Mouse (Mus musculus): ENCODE data around the gene Galnt11. TPM values are rescaled to one million over a fixed set of nuclear protein-coding genes. Genes with fewer than 3 reads are reported as not detected.
"Not testable (repeated sequence)": the region's sequence is repeated elsewhere in the genome, so short reads cannot be mapped to it uniquely, and the experiment has no call there.

Galnt11 gene
- polyA plus RNA-seq, 1 experiment, result 0.02 TPM

DNA sequence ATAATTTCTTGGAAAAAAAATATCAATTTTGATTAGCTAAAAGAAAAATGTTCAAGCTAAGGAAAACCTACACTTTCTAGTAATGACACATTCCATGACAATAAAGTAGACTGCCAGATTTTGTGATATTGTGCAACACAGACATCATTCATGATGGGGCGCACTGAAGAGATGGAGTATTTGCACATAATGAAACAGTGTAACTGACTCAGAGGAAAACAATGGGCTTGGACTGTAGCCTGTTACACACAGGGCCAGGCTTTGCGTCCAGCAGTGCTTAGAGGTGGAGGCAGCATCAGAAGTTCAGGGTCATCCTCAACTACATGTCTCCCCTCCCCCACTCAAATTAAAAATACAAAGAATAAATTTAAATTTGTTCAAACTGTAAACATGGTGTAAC, 31.2 kb upstream of the Galnt11 start:
- Histone ChIP-seq H3K4me1 (ENCODE audit: control insufficient read depth) (no peaks in the 10 kb centered on the region), H3K9me3 (ENCODE audit: control insufficient read depth, low read length) (no peaks in the 10 kb centered on the region)
- no peak for TF ChIP-seq GATA1 (IDR thresholded peaks at IDR 0.05; ENCODE audit: low read length)
- TF ChIP-seq TAL1 (IDR thresholded peaks at IDR 0.05; ENCODE audit: low read length), result no peak

DNA sequence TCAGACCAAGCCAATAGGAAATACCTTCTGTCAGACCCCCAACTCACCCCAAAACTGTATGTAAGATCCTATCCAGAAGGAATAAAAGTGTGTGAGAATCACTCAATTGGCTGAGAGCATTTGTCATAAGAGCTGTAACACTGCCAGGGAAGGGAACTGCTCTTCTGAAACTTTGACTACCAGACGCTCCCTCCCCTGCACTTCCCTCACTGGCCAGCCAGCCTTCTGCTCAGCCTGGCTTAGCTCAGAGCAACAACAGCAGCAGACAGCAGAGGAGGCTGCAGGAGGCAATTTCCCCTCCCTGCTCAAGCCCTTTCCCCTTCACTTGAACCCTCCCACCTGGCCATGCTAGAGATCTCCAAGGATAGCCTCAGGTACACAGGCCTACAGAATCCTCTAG, 9.8 kb upstream of the Galnt11 start:
- Histone ChIP-seq H3K4me1 (ENCODE audit: control insufficient read depth) (no peaks in the 10 kb centered on the region), H3K27me3 (ENCODE audit: control insufficient read depth) (no peaks in the 10 kb centered on the region)

More for the DNA sequence above, 31.2 kb upstream of the Galnt11 start:
- Histone ChIP-seq H3K27me3 (ENCODE audit: control insufficient read depth) (no peaks in the 10 kb centered on the region), H3K36me3 (ENCODE audit: control insufficient read depth) (no peaks in the 10 kb centered on the region), H3K4me3 (replicated peaks) (no peak overlapping the region)

GRCm38 (mm10) chr5:25213216-25213615, 8.5 kb upstream of the Galnt11 start:
- H3K9me3 ChIP-seq (ENCODE audit: control insufficient read depth, low read length); H3K27me3 ChIP-seq (ENCODE audit: control insufficient read depth); H3K4me1 ChIP-seq (ENCODE audit: control insufficient read depth); H3K4me3 ChIP-seq (replicated peaks); H3K36me3 ChIP-seq (ENCODE audit: control insufficient read depth): not testable (repeated sequence)

More for the DNA sequence above, 9.8 kb upstream of the Galnt11 start:
- TF ChIP-seq GATA1 (IDR thresholded peaks at IDR 0.05; ENCODE audit: low read length) (no peak), TAL1 (IDR thresholded peaks at IDR 0.05; ENCODE audit: low read length) (no peak)
- Histone ChIP-seq H3K36me3 (ENCODE audit: control insufficient read depth) (no peaks in the 10 kb centered on the region), H3K4me3 (replicated peaks) (no peak overlapping the region), H3K9me3 (ENCODE audit: control insufficient read depth, low read length) (no peaks in the 10 kb centered on the region)

DNA sequence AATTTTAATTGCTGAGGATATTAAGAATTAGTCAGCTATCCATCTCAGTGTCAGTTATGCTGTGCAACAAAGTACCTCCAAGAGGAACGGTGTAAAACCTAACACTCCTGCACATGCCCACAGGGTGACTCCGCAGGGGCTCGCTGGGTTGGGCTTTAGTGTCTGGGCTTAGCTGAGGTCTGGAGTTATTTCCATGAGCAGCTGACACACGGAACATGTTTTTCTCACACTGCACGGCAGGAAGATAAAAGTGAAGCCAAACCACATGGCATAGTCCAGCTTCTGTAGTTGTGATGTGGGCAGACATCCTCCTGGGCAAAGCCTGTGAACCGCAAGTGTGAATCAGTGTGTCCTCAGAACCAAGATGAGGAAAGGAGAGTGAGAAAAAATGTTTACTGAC, 6.7 kb upstream of the Galnt11 start:
- Histone ChIP-seq H3K9me3 (ENCODE audit: control insufficient read depth, low read length) (no peaks in the 10 kb centered on the region), H3K4me3 (replicated peaks) (no peak overlapping the region), H3K4me1 (ENCODE audit: control insufficient read depth) (no peaks in the 10 kb centered on the region), H3K36me3 (ENCODE audit: control insufficient read depth) (no peaks in the 10 kb centered on the region), H3K27me3 (ENCODE audit: control insufficient read depth) (no peaks in the 10 kb centered on the region)
- no peak for TF ChIP-seq TAL1 (IDR thresholded peaks at IDR 0.05; ENCODE audit: low read length)
- TF ChIP-seq GATA1 (IDR thresholded peaks at IDR 0.05; ENCODE audit: low read length), result no peak

DNA sequence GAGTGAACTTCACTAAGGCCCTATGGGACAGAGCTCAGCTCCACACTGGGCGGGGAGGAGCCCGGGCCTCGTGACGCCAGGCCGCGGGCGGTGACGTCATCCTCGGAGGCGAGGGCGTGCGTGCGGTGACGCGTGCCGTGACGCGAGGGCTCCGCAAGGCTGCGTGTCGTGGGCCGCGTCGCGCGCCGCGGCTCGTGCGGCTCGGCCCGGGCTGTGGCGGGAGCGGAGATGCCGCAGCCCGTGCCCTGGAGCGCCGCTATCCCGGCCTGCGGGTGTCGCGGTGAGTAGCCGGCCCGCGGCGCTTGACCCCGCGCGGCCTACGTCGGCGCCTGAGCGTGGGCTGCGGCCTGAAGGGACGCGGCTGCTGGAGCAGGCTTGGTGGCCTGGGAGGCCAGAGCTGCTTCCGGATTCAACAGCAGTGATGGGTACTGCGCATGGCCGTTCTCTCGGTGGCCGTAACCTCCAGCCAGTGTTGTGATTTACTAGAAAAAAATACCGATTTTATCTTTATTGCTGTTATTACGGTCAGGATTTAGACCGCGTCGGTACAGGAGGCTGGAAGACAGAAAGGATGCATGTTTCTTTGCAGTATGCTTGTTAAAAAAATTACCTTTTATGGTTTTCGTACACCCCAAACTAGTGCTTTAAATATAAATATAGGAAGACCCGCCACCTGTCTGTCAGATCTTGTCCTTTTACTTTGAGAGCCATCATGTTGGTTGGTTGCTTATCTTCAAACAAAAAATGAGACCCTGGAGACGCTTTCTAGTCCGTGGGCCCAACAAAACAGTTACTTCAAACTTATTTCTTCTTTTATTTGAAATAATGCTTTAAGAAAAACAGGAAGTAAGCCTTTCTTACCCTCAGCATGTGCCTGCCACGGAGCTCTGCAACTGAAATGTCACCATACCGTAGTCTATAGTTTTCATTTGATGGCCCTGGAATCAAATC, 1.3 kb downstream of the Galnt11 start, which contains the start of gene E130116L18Rik:
TSS of gene E130116L18Rik (minus strand) at position 402 of the 951 bp plus-strand sequence.
- TF ChIP-seq TAL1 (IDR thresholded peaks at IDR 0.05; ENCODE audit: low read length), result no peak
- no peak for TF ChIP-seq GATA1 (IDR thresholded peaks at IDR 0.05; ENCODE audit: low read length)
- peaks cover 3% of the 10 kb centered on the region; the same call in 1 of the 2 replicates for H3K9me3 ChIP-seq (ENCODE audit: control insufficient read depth, low read length)
- H3K4me1 ChIP-seq (ENCODE audit: control insufficient read depth), result peaks cover 5% of the 10 kb centered on the region
- peaks cover 32% of the 10 kb centered on the region for H3K27me3 ChIP-seq (ENCODE audit: control insufficient read depth)
- H3K36me3 ChIP-seq (ENCODE audit: control insufficient read depth), result no peaks in the 10 kb centered on the region
- H3K4me3 ChIP-seq (replicated peaks), result peak within 1 kb of the TSS; percentile 59

- not testable (repeated sequence) for H3K4me1 ChIP-seq (ENCODE audit: control insufficient read depth); H3K36me3 ChIP-seq (ENCODE audit: control insufficient read depth); H3K9me3 ChIP-seq (ENCODE audit: control insufficient read depth, low read length); H3K4me3 ChIP-seq (replicated peaks)
- peaks cover 32% of the 10 kb centered on the region for H3K27me3 ChIP-seq (ENCODE audit: control insufficient read depth)
These were observed 2.7 kb downstream of the Galnt11 start for GRCm38 (mm10) chr5:25224377-25224776.

DNA sequence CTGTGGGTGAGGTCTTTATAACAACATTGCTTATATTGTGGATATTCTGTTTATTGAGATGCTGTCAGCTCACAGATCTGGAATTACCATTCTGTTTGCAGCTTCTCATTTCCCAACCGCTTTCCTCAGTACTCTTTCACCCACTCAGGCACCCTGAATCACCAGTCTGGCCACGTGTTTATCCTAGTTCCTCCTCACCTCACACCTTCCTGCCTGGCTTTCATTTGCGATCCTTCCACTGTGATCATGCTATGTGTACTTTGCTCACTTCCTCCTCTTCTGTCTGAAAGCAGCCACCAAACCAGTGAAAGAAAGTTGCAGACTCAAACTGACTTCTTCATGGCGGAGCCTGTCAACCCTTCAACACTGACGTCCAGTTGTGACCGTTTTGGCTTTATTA, 21.4 kb downstream of the Galnt11 start:
- no peaks in the 10 kb centered on the region for H3K27me3 ChIP-seq (ENCODE audit: control insufficient read depth)
- H3K9me3 ChIP-seq (ENCODE audit: control insufficient read depth, low read length), result no peaks in the 10 kb centered on the region
- no peaks in the 10 kb centered on the region for H3K4me1 ChIP-seq (ENCODE audit: control insufficient read depth)
- TF ChIP-seq GATA1 (IDR thresholded peaks at IDR 0.05; ENCODE audit: low read length), result no peak
- TF ChIP-seq TAL1 (IDR thresholded peaks at IDR 0.05; ENCODE audit: low read length), result no peak
- H3K4me3 ChIP-seq (replicated peaks), result no peak overlapping the region
- H3K36me3 ChIP-seq (ENCODE audit: control insufficient read depth), result no peaks in the 10 kb centered on the region

GRCm38 (mm10) chr5:25245806-25246472, 24.2 kb downstream of the Galnt11 start:
- H3K27me3 ChIP-seq (ENCODE audit: control insufficient read depth), result no peaks in the 10 kb centered on the region
- H3K4me1 ChIP-seq (ENCODE audit: control insufficient read depth), result no peaks in the 10 kb centered on the region
- H3K4me3 ChIP-seq (replicated peaks), result no peak overlapping the region
- H3K9me3 ChIP-seq (ENCODE audit: control insufficient read depth, low read length), result no peaks in the 10 kb centered on the region
- H3K36me3 ChIP-seq (ENCODE audit: control insufficient read depth), result no peaks in the 10 kb centered on the region
- TF ChIP-seq GATA1 (IDR thresholded peaks at IDR 0.05; ENCODE audit: low read length) (no peak), TAL1 (IDR thresholded peaks at IDR 0.05; ENCODE audit: low read length) (no peak)

DNA sequence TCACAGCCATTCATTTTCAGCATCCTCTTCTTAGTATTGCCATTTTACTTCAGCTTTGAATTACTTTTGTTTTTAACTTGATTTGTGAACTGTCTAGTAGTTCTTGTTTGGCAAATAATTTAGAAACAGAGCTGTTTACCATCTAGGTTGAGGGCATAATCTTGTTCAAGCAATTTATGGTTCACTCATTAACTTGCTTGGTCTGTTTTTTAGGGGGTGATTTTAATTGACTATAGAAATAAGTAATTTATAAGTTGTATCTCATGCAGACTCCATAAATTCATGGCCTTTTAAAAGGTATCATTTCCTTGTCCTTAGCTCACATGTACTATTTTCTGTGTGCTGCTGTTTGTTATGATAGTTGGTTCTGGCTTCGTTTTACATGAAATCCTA, 24.8 kb downstream of the Galnt11 start:
- no peaks in the 10 kb centered on the region for H3K4me1 ChIP-seq (ENCODE audit: control insufficient read depth)
- H3K4me3 ChIP-seq (replicated peaks), result no peak overlapping the region
- TF ChIP-seq TAL1 (IDR thresholded peaks at IDR 0.05; ENCODE audit: low read length), result no peak
- TF ChIP-seq GATA1 (IDR thresholded peaks at IDR 0.05; ENCODE audit: low read length), result no peak
- no peaks in the 10 kb centered on the region for H3K9me3 ChIP-seq (ENCODE audit: control insufficient read depth, low read length)
- H3K27me3 ChIP-seq (ENCODE audit: control insufficient read depth), result no peaks in the 10 kb centered on the region
- no peaks in the 10 kb centered on the region for H3K36me3 ChIP-seq (ENCODE audit: control insufficient read depth)
